Mouse (Mus musculus) spleen, adult 2 months (tissue): Measurements from ENCODE around the gene Vmn2r89. TPM values are rescaled to one million over a fixed set of nuclear protein-coding genes. Genes with fewer than 3 reads are reported as not detected.

Source experiments
- DNase-seq, 2 experiments: peaks; one replicate each; pipeline versions ENCODE4 v3.0.0 to v3.0.0-alpha.2; 2012 to 2021; ENCODE audit warnings: low spot score in 2 of 2, low read depth in 1 of 2
- H3K27ac ChIP-seq: fragments of 200-500 bp; 2 replicates; pipeline ENCODE4 v1.5.1; 2012; ENCODE audit warnings: low read length, inconsistent platforms; ENCODE audit not compliant: insufficient read depth
- H3K27me3 ChIP-seq: fragments of 200-500 bp; 2 replicates; pipeline ENCODE4 v1.6.1; 2012; ENCODE audit warnings: mild to moderate bottlenecking, moderate library complexity, low read length, inconsistent platforms; ENCODE audit not compliant: control insufficient read depth, insufficient read depth
- H3K36me3 ChIP-seq: fragments of 200-500 bp; 2 replicates; pipeline ENCODE4 v1.6.1; 2012; ENCODE audit warnings: mild to moderate bottlenecking, low read length, inconsistent platforms; ENCODE audit not compliant: control insufficient read depth, insufficient read depth
- H3K4me1 ChIP-seq: fragments of 200-500 bp; 2 replicates; pipeline ENCODE4 v1.6.1; 2011; ENCODE audit warnings: inconsistent platforms; ENCODE audit not compliant: control insufficient read depth, insufficient read depth, insufficient read length
- H3K4me3 ChIP-seq: fragments of 200-500 bp; 2 replicates; pipeline ENCODE4 v1.5.1; 2011; ENCODE audit warnings: mild to moderate bottlenecking, inconsistent platforms; ENCODE audit not compliant: insufficient read depth, insufficient read length; ENCODE audit errors: extremely low read depth
- CTCF ChIP-seq: fragments of 200-500 bp; IDR thresholded peaks from 2 replicates; pipeline ENCODE4 v1.5.1; 2011; ENCODE audit warnings: mild to moderate bottlenecking, inconsistent platforms; ENCODE audit not compliant: insufficient read depth, insufficient read length, insufficient replicate concordance; ENCODE audit errors: extremely low read depth
- POLR2A ChIP-seq: fragments of 200-500 bp; IDR thresholded peaks from 2 replicates; pipeline ENCODE4 v1.6.1; 2011; ENCODE audit warnings: low read depth, low read length, inconsistent platforms
- WGBS: fragments of 180-500 bp; shearing (Covaris S2); methylation state at CpG from one replicate; pipeline ENCODE4 v1.1.7; 2018; 5-methylcytosine and 5-hydroxymethylcytosine counted together
- polyA plus RNA-seq: library from polyadenylated mRNA; depleted of rRNA; stranded (reverse); fragments of >200 nt; gene quantifications from 2 replicates; pipeline ENCODE4 v1.2.3, GENCODE M21; 2012; rRNA removed

The Vmn2r89 gene
- polyA plus RNA-seq, 1 experiment = not detected

DNA sequence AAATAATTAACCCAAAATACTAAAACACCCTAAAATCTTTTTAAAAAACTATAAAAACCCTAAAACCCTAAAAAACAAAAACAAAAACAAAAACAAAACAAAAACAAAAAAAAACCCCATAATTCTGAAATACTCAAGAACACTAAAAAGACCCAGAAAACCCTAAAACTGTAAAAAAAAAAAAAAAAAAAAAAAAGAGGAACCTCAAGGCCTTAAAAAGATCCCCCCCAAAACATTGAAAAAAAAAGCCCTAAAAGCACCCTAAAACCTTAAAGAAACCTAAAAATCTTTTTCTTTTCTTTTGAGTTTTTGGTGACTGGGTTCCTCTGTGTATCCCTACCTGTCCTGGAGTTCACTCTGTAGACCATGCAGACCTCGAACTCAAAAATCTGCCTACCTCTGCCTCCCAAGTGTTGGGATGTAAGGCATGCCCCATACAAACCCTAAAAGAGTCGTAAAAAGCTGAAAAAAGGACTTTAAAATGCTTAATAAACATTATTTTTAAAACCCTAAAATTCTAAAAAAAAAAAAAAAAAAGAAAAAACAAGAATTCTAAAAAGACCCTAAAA lies 48.1 kb downstream of the Vmn2r89 start:
- no peak for DNase-seq
- Histone ChIP-seq H3K4me3 (no peak overlapping the region), H3K27me3 (no peaks in the 10 kb centered on the region), H3K27ac (no peak overlapping the region), H3K4me1 (no peaks in the 10 kb centered on the region), H3K36me3 (no peaks in the 10 kb centered on the region)
- 90% methylated on average over 2 of the region's 2 CpGs for WGBS
- TF ChIP-seq CTCF (no peak), POLR2A (no peak)

DNA sequence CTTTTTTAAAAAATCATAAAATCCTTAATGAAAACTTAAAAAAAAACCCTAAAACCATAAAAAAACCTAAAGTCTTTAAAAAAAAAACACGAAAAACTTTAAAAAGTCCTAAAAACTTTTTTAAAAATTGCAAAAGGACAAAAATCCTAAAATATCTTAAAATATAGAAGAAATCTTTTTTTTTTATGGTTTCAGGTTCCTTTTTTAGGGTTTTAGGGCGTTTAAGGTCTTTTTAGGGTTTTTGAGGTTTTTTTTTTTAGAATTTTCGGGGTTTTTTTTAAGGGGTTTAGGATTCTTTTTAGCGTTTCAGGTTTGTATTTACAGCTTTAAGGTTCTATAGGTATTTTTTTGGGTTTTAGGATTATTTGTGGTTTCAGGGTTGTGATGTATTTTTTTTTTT lies 48.8 kb downstream of the Vmn2r89 start:
- H3K27me3 ChIP-seq = no peaks in the 10 kb centered on the region
- H3K36me3 ChIP-seq = no peaks in the 10 kb centered on the region
- H3K27ac ChIP-seq = no peak overlapping the region
- WGBS = 35% methylated on average over 4 of the region's 4 CpGs
- TF ChIP-seq CTCF = no peak
- no peak for TF ChIP-seq POLR2A
- H3K4me3 ChIP-seq = no peak overlapping the region
- DNase-seq = no peak
- no peaks in the 10 kb centered on the region for H3K4me1 ChIP-seq

DNA sequence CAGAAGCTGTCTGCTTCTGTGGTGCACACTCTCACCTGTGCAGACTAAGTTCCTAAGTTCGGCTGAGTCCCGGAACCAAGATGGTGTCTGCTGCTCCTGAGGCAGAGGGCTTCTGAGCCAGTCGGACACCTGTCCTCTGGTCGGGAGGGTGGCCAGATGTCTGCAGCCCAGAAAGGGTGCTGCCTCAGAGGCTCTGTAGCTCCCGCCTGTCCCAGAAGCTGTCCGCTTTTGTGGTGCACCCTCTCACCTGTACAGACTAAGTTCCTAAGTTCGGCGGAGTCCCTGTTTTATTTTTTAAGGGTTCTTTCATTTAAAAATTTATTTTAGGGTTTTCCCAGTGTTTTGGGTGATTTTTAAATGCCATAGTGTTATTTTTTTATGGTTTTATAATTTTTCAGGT lies 55.8 kb downstream of the Vmn2r89 start:
- Histone ChIP-seq H3K36me3 (no peaks in the 10 kb centered on the region), H3K27me3 (no peaks in the 10 kb centered on the region), H3K27ac (no peak overlapping the region), H3K4me3 (no peak overlapping the region), H3K4me1 (no peaks in the 10 kb centered on the region)
- WGBS = 96% methylated on average over 8 of the region's 8 CpGs
- no peak for DNase-seq
- TF ChIP-seq CTCF (no peak), POLR2A (no peak)

Other genes starting within 250 kb of the Vmn2r89 start
- gene Ear14, start 248.5 kb upstream of the Vmn2r89 start, polyA plus RNA-seq = not detected in 2 replicates
- not detected in 2 replicates for gene Rnase2a, start 195.7 kb upstream of the Vmn2r89 start, polyA plus RNA-seq
- gene Gm7247, start 90.1 kb upstream of the Vmn2r89 start, polyA plus RNA-seq = not detected in 2 replicates
- not detected in 2 replicates for gene Vmn2r88, start 41.0 kb upstream of the Vmn2r89 start, polyA plus RNA-seq
- gene Gm5622, start 100.9 kb downstream of the Vmn2r89 start, polyA plus RNA-seq = not detected in 2 replicates
- gene Gm17175, start 122.2 kb downstream of the Vmn2r89 start, polyA plus RNA-seq = not detected in 2 replicates
- not detected in 2 replicates for gene Gm17174, start 140.3 kb downstream of the Vmn2r89 start, polyA plus RNA-seq
- not detected in 2 replicates for gene Gm17078, start 159.5 kb downstream of the Vmn2r89 start, polyA plus RNA-seq
- gene Gm4181, start 183.8 kb downstream of the Vmn2r89 start, polyA plus RNA-seq = not detected in 2 replicates
- gene Gm17079, start 243.6 kb downstream of the Vmn2r89 start, polyA plus RNA-seq = not detected in 2 replicates